Mouse (Mus musculus): ENCODE data around the gene Mllt10.
"Not testable (repeated sequence)": the region's sequence is repeated elsewhere in the genome, so short reads cannot be mapped to it uniquely, and the experiment has no call there.

The Mllt10 gene

DNA sequence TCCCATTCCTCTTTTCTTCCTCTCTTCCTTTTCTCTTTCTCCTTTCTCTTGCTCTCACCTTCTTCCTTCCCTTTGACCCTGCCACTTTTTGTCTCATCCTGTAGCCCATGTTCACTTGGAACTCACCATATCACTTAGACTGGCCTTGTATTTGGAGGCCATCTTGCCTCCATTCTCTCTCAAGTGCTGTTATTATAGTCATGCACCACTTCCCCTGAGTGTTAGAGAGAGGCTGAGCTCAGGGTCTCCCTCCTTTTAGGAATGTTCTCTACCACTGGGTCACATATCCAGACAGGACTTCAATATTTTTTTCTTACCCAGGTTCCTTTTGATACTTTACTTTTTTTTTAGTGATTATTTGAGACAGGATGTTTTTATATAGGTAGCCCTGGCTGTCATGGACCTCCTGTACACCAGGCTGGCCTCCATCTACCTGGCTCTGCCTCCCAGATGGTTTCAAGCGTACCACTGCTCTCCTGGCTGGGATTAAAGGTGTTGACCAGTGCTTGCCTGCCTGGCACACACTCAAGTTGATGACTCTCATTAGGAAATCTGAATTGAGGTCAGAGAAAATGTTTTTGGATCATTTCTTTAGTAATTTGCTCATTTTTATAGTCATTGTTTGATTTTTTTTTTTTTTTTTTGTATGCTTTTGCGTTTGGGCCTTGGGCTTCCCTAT is 25.3 kb downstream of the Mllt10 start:
- no peak for DNase-seq (ENCODE audit: low read depth, low spot score)

DNA sequence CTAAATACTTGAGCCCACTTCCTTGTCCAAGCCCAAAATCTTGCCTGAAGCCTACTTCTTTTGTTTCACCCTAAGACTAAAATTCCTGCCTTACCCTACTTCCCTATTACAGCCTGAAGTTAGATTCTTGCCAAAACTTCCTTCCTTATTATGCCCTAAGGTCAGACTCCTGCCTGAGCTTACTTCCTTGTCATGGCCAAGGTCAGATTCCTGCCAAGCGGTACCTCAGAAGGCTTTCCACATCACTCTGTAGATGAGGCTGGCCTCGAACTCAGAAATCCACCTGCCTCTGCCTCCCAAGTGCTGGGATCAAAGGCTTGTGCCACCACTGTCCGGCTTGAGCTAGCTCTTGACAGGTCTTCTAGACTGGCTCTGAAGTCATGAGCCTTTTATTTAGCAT is 32.7 kb downstream of the Mllt10 start:
- not testable (repeated sequence) for DNase-seq (ENCODE audit: low read depth, low spot score)

DNA sequence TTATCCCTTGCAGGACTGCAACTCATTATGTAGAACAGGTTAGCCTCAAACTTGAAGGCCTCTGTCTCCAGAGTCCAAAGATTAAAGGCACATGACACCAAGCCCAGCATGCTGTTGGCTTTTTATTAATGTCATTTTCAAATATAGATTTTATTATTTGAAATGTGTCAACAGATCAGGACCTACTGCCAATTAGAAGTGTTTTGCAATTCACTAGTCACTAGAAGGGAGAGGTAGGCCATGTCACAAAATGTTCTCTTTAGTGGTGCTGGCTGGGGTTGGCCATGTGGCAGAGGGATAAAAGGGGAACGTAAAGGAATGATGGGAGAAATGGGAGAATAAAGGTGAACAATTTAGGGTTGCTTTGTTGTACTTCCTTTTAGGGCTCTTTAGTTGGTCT is 38.8 kb downstream of the Mllt10 start:
- DNase-seq (ENCODE audit: low read depth, low spot score): no peak

DNA sequence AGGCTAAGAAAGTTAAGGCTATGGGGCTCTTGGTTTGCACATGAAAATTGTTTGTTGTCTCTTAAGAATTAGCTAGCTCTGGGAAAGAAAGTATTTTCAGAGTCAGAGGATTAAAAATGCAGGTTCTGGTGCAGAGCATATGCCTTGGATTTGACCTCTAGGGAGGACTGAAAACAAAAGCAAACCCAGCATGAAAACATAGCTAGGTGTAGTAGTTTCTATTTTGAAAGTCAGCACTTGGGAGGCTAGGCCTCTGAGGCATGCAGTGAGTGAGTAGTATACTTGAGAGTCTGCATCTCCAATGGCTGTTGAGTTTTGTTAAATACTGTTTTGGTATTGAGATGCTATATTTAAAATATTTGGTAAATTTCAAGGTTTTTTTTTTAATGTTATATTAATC is 39.3 kb downstream of the Mllt10 start:
- DNase-seq (ENCODE audit: low read depth, low spot score): no peak

DNA sequence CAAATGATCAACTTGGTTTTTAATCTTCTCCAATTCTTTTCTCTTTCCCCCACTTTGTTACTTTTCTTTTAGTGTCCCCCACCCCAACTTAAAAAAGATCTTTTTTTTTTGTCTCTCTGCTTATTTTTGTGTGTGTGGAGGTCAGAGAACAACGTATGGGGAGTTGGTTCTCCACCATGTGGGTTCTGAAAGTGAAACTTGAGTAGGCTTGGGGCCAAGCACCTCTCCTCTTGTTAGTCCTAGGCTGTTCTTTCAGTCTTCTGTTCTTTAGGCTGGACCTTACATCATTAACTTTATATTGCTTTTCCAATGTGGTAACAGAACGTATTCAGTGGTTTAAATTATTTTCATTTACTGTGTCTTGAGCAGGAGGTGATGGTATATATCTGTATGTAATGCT is 40.8 kb downstream of the Mllt10 start:
- DNase-seq (ENCODE audit: low read depth, low spot score): no peak

DNA sequence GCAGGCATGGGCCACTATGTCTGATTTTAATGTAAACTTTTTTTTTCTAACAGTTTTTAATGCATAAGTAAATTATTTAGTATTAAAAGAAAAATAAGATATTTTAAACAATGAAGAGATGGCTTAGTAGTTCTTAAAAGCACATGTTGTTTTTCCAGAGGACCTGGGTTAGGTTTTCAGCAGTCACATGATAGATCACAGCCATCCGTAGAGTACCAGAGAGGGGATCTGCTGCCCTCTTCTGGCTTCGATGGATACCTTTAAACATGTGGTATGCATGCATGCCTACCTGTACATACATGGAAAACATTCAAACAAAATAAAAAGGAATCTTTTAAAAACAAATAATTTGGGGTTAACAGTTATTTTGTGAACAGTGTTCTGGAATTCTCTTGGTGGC is 45.9 kb downstream of the Mllt10 start:
- DNase-seq (ENCODE audit: low read depth, low spot score): peak; percentile 34

DNA sequence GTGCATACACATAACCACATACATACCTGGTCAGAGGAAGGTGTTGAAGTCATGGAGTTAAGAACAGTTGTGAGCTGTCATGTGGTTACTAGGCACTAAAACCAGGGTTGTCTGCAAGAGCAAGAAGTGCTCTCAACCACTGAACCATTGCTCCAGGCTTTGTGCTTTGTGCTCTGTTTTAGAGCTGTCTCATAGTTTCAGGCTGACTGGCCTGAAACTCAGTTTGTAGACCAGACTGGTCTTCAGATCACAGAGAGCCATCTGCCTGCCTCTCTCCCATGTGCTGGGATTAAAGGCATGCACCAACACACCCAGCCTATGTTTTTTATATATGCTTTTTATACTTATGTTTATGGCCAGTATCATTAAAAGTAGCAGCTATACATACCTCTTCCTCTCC is 52.5 kb downstream of the Mllt10 start:
- DNase-seq (ENCODE audit: low read depth, low spot score): no peak

DNA sequence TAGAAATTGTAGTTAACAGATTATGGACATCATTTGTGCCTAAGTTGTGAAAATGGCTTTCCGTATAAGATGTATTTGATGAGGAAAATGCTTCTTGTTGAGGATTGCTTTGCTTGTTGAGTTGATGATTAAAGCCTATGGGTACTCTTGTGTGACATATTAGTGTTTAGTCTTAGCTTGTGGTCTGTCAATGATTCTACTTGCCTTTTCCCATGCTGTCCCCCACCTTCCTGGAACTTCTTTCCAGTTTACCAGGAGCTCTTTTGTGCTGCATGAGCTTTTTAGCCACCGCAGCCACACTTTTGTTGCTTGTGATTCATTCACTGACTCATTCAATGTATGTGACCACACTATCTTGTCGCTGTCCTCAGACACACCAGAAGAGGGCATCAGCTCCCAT is 53.2 kb downstream of the Mllt10 start:
- DNase-seq (ENCODE audit: low read depth, low spot score): no peak

DNA sequence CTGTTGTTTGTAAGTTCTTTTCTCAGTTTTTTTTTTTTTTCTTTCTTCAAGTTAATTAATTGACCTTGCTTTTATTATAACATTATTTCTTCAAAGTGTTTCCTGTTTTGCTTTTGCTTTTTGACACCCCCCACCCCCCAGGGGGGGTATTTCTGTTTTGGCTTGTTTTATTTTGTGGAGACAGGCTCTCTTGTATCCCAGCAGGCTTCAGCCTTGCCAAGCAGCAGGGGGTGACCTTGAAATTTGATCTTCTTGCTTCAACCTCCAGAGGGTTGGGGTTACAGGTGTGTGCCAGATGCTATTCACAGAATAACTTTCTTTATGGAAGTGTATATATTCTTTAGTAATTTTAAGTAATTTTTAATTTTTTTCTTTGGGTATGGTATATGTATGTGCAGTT is 56.4 kb downstream of the Mllt10 start:
- no peak for DNase-seq (ENCODE audit: low read depth, low spot score)

DNA sequence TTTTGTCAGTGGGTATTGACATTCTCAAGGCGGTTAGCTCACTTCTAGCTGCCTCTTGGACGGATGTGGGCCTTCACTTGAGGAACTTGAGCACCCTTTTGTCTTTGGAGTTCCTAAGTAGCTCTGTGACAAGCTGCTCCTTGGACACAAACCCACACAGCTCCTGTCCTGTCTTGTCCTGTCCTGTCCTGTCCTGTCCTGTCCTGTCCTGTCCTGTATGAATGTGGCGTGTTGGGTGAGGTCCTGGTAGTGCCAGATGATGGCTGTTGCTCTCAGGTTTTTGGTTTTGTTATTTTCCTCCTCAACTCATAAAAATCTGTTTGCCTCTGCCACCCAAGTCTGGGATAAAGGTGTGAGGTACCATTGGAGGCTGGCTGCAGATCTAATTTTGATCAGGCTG is 61.4 kb downstream of the Mllt10 start:
- DNase-seq (ENCODE audit: low read depth, low spot score): no peak

DNA sequence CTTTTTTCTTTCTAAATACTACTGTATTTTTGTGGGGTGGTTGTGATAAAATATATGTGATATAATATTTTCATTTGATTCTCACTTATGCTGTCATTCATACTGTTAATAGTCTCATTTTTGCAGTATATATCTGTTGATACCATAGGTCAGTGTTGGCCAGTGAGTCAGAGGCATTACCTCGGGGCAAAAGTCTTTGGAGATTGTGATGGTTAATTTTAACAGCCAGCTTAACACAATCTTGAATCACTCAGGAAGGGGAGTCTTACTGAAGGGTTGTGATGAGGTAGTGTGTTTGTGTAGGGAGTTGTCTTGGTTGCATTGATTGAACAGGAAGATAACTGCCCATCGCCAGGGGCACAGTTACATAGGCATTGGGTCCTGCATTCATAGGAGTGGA is 83.1 kb downstream of the Mllt10 start:
- DNase-seq (ENCODE audit: low read depth, low spot score): no peak

DNA sequence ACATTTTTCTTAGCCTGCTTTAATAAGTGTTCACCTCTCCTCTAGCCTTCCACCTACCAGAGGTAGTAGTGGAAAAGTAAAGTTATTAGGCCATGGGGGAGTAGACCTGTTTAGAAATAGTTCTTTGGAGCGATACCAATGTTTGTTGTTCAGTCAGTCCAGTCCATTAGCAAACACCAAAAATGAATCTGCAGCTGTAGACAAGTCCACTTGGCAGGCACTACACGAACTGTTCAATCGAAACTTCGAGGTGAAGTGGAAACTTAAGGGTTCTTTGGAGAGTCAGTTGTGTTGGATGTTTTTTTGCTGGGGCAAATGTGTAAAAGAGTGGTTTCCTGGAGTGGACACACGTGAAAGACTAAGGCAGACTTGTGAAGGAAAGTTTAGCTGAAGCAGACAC is 84.6 kb downstream of the Mllt10 start:
- DNase-seq (ENCODE audit: low read depth, low spot score): no peak

DNA sequence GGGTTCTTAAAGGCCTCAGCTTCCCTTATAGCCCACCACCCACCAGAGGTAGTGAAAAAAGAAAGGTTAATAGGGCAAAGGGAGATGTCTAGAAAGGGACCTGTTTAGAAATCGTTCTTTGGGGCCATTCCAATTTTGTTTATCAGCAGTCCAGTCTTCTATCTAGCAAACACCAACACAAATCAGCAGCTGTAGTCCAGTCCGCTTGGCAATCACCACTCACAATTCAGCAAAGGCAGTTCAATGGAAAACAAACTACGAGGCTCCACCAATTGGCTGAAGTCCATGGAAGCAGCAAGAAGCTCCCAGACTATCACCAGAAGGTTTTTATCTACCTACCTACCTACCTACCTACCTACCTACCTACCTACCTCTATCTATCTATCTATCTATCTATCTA is 101.1 kb downstream of the Mllt10 start:
- no peak for DNase-seq (ENCODE audit: low read depth, low spot score)

DNA sequence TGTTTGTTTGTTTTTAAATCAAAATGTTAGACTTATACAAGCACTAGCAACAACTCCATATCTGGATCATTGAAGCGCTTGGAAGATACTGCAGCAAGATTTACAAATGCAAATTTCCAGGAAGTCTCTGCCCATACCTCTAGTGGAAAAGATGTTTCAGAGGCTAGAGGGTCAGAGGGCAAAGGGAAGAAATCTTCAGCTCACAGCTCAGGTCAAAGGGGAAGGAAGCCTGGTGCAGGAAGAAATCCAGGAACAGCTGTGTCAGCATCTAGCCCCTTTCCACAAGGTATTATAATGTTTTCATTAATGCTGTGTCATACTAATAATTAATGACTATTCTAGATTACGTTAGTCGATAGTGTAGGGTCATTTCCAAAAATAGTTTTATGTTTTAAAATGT is 104.4 kb downstream of the Mllt10 start:
- no peak for DNase-seq (ENCODE audit: low read depth, low spot score)

DNA sequence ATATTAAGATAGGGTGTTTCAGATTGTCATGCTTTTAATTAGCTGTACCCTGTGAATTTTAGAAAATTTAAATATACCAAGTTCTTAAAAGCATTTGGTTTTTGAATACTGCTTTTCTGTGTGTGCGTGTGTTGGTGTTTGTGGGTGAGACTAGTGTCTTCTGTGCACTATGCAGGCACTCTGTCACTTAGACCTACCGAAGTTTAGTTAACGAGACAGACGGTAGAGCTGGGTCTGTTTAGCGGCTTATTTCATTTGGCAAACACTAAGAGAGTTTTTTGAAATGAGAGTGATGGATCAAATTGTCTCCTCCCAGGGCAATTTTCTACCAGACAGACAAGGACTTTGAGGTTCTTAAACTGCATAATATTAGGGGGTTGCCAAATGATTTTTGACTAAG is 106.0 kb downstream of the Mllt10 start:
- no peak for DNase-seq (ENCODE audit: low read depth, low spot score)

DNA sequence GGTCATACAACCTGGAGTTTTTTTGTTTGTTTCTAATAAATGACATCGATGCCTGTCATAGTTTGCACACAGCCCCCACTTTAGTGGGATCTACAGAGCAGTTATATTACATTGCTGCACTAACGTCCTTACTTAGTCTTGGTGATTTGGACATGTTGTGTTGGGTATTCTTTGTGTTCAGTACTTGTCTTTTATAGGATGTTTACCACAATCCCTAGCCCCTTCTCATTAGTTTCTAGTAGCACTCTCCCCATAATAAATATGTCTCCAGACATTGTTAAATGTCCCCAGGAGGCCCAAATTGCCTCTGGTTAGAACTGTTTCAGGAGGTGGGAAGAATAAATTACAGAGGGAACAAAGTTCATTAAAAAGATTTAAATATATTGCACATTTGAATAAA is 110.5 kb downstream of the Mllt10 start:
- no peak for DNase-seq (ENCODE audit: low read depth, low spot score)

DNA sequence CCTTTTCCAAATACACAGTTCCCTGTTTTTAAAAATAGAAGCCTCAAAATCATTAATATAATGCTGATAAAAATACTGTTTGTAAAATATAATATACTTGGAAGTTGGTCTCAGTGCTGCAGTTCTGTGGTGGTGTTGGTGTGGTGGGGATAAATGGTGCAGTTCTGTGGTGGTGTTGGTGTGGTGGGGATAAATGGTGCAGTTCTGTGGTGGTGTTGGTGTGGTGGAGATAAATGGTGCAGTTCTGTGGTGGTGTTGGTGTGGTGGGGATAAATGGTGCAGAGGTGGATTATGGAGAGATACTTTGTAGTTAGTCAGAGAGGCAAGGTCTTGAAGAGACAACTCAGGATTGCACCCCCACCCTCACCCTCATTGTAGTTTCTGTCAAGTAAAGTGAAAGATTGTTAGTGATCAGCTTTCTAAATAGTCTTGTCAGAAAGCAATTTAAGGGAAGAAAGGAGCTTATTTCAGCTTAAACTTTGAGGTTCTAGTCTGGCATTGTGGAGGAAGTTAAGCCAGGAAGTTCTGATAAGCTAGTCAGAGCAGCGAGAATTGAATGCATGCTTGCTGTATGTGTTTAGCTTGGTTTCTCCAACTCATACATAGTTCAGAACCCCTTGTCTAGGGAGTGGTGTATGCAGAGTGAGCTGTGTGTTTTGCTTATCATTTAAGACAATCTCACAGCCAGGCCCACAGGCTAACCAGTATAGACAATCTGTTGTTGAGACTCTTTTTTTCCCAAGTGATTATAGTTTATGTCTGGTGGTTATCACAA is 114.3 kb downstream of the Mllt10 start:
- DNase-seq (ENCODE audit: low read depth, low spot score): no peak

DNA sequence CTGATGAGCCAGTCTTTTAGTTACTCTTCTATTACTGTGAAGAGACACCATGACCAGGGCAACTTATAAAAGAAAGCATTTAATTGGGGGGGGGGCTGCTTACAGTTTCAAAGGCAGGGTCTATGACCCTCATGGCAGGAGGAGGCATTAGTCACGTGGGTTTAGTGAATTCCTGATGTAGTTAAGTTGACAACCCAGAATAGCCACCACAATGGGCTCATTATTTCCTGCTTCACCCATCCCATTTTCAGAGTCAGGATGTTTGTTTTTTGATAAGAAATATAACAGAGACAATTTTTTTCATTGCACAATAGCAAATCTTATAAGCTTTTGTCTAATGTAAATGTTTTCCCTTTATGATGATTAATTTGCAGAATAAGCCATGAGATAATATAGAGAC is 120.2 kb downstream of the Mllt10 start:
- DNase-seq (ENCODE audit: low read depth, low spot score): no peak

DNA sequence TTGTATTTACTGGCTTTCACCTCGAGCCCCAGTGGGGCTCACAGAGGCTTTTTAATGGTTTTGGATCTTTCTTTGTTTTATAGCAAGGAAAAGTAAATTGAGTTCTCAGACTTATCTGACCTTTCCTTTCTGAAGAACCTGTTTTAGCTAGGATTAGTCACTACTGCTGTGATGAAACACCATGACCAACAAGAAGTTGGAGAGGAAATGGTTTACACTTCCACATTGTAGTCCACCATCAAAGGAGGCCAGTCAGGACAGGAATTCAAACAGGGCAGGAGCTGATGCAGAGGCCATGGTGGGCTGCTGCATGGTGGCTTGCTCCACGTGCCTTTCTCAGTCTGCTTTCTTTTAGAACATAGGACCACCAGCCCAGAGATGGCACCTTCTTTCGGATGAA is 121.2 kb downstream of the Mllt10 start:
- no peak for DNase-seq (ENCODE audit: low read depth, low spot score)

DNA sequence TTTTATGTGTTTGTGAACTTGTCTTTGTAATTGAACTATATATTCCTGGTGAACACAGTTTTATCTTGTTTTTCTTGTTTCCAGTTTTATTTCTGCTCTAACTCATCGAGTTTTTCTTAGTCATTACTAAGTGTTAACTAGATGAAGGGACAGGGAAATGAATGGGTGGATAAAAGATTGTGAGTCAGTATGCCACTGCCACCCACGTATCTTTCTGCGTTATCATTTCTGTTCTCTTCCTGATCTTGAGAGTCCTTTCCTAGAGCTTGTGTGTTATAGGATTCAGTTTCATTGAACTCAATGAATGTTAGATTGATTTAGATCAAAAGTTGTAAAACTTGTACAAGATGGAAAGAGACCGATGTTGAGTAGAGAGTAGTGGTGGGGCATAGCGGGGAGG is 125.3 kb downstream of the Mllt10 start:
- no peak for DNase-seq (ENCODE audit: low read depth, low spot score)

DNA sequence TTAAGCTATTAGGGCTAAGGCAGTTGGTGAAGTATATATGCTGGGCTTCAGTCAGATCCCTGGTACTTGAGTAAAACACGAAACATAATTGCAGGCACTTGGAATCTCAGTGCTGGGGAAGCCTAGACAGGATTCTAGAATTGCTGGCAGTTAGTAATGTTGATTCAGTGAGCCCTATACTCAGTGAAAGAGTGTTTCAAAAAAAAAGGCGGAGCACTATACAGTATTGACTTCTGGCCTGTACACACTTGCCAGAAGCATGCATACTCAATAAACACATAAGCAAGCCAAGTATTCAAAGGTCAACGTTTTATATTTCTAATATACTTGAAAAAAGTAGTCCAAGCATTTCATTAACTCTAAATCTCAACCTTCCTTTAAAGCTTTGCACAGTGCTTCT is 126.6 kb downstream of the Mllt10 start:
- no peak for DNase-seq (ENCODE audit: low read depth, low spot score)

DNA sequence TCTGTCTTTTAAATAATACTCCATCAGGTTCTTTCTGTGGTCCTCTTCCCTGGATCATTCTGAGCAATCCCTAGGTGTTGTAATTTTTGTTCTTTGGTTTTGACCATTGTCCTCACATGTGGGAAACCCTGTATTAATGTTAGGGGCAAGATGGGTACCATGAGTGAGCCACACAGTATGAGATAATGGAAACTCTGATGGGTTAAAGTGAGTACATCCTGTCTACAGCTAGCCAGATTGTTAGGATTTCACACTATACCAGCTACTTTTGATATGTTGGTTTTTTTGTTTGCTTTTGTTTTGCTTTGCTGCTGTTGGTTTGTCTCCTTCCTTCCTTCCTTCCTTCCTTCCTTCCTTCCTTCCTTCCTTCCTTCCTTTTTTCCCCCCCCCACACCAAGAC is 128.0 kb downstream of the Mllt10 start:
- DNase-seq (ENCODE audit: low read depth, low spot score): no peak

DNA sequence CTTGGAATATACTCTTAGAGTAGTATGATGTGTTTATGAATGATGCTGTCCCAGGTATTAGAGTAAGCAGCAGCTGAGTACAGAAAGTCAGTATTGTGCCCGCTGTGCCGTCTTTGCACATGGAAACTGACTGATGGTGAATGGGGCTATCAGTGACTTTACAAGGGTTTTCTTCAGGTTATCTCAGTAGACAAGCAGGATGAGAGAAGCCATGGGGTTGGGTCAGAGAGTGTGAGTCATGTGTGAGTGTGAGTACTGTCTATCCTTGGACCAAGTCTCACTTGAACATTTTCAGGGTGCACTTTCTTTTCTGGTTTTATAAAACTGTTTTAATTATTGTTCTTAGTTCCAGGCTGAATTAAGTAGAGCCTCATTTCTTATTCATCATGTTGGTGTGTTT is 133.3 kb downstream of the Mllt10 start:
- no peak for DNase-seq (ENCODE audit: low read depth, low spot score)

DNA sequence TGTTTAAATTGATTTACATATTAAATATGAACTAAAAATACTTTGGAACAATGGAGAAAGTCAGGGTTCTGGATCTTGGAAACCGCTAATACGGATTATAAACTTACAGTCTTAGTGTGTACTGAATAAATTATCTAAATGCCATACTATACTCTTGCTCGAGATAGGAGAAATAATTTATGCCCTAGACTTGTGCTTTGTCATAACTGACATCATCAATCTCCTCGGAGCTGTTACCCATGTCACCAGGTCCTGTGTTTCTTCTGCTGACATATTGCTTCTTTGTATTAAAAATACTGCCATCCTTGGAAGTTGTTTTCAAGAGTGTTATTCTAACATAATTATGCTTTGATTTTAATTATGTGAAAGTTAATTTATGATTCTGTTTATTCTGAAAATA is 140.2 kb downstream of the Mllt10 start:
- no peak for DNase-seq (ENCODE audit: low read depth, low spot score)

Measured in CD4-positive helper T cell, adult 2 months (primary cell).